Mouse (Mus musculus) liver, embryonic 12.5 days (tissue): ENCODE measurements at regions not wholly inside any gene's neighbourhood (a gene's known extent, or its start where the extent isn't known, plus 50 kb on each side); places are given as distances from the start of the nearest gene placed in this dataset.

Source experiments
- ATAC-seq: fragments of 200-750 bp; cut with Nextera tagmentation; 2 replicates; pipeline ENCODE4 v1.8.0; 2017; ENCODE audit warnings: moderate number of reproducible peaks, mild to moderate bottlenecking, moderate library complexity
- H3K27ac ChIP-seq: fragments of 300-500 bp; sonication (generic); 2 replicates; pipeline ENCODE4 v1.5.1; 2016; ENCODE audit warnings: mild to moderate bottlenecking
- H3K27me3 ChIP-seq: fragments of 300-500 bp; sonication (generic); replicated peaks from 2 replicates; pipeline ENCODE4 v1.6.1; 2016; ENCODE audit warnings: mild to moderate bottlenecking, moderate library complexity
- H3K36me3 ChIP-seq: fragments of 300-500 bp; sonication (generic); 2 replicates; pipeline ENCODE4 v1.6.1; 2016; ENCODE audit warnings: mild to moderate bottlenecking, moderate library complexity
- H3K4me1 ChIP-seq: fragments of 300-500 bp; sonication (generic); 2 replicates; pipeline ENCODE4 v1.6.1; 2016
- H3K4me2 ChIP-seq: fragments of 300-500 bp; sonication (generic); 2 replicates; pipeline ENCODE4 v1.6.1; 2016; ENCODE audit warnings: mild to moderate bottlenecking, moderate library complexity
- H3K4me3 ChIP-seq: fragments of 300-500 bp; sonication (generic); 2 replicates; pipeline ENCODE4 v1.5.1; 2016; ENCODE audit warnings: mild to moderate bottlenecking, moderate library complexity
- H3K9ac ChIP-seq: fragments of 300-500 bp; sonication (generic); 2 replicates; pipeline ENCODE4 v1.6.1; 2016; ENCODE audit warnings: mild to moderate bottlenecking, moderate library complexity
- H3K9me3 ChIP-seq: fragments of 300-500 bp; sonication (generic); replicated peaks from 2 replicates; pipeline ENCODE4 v1.6.1; 2016; ENCODE audit warnings: mild to moderate bottlenecking, moderate library complexity
- whole genome bisulfite sequencing: fragments of 180-500 bp; shearing (Covaris S2); methylation state at CpG from one replicate; pipeline ENCODE4 v1.1.7; 2016; ENCODE audit not compliant: insufficient replicate concordance; 5-methylcytosine and 5-hydroxymethylcytosine counted together

- H3K9ac ChIP-seq: no peak overlapping the region
- no peaks in the 10 kb centered on the region for H3K27me3 ChIP-seq
- WGBS: 50% methylated on average over 8 of the region's 8 CpGs
- H3K27ac ChIP-seq: no peak overlapping the region
- no peak overlapping the region for H3K4me3 ChIP-seq
- H3K36me3 ChIP-seq: no peaks in the 10 kb centered on the region
- peaks cover 9% of the 10 kb centered on the region; the same call in 1 of the 2 replicates for H3K4me1 ChIP-seq
- H3K4me2 ChIP-seq: 0 out of 2 replicates have a peak overlapping the region, but pooled peaks have one; percentile 7
- no peak for ATAC-seq
- H3K9me3 ChIP-seq: no peaks in the 10 kb centered on the region
Observed at GRCm38 (mm10) chr3:115766153-115766552, 51.3 kb upstream of the S1pr1 start.

- no peaks in the 10 kb centered on the region for H3K9me3 ChIP-seq
- WGBS: 43% methylated on average over 1 of the region's 1 CpGs
- no peak for ATAC-seq
- peaks cover 4% of the 10 kb centered on the region; the same call in 1 of the 2 replicates for H3K4me1 ChIP-seq
- no peak overlapping the region for H3K4me2 ChIP-seq
- H3K27ac ChIP-seq: no peak overlapping the region
- no peak overlapping the region for H3K9ac ChIP-seq
- no peaks in the 10 kb centered on the region for H3K27me3 ChIP-seq
- H3K4me3 ChIP-seq: no peak overlapping the region
- no peaks in the 10 kb centered on the region for H3K36me3 ChIP-seq
Observed at GRCm38 (mm10) chr3:115768290-115768689, 53.4 kb upstream of the S1pr1 start.

- H3K27me3 ChIP-seq: no peaks in the 10 kb centered on the region
- H3K4me3 ChIP-seq: no peak overlapping the region
- peak; percentile 37; the same call in 1 of the 2 replicates for ATAC-seq
- no peaks in the 10 kb centered on the region for H3K9me3 ChIP-seq
- no peaks in the 10 kb centered on the region for H3K4me1 ChIP-seq
- no peaks in the 10 kb centered on the region for H3K36me3 ChIP-seq
- H3K27ac ChIP-seq: no peak overlapping the region
- no peak overlapping the region for H3K9ac ChIP-seq
- no peak overlapping the region for H3K4me2 ChIP-seq
- WGBS: 51% methylated on average over 19 of the region's 19 CpGs
Observed at GRCm38 (mm10) chr3:115768761-115769530, 54.1 kb upstream of the S1pr1 start.

GRCm38 (mm10) chr3:115772676-115773075 is 57.8 kb upstream of the S1pr1 start:
- Histone ChIP-seq H3K27ac (no peak overlapping the region), H3K4me3 (no peak overlapping the region)
- 67% methylated on average over 5 of the region's 5 CpGs for WGBS

GRCm38 (mm10) chr3:115774321-115774720 is 59.4 kb upstream of the S1pr1 start:
- no peak overlapping the region for H3K4me3 ChIP-seq
- H3K4me2 ChIP-seq: no peak overlapping the region
- WGBS: 58% methylated on average over 8 of the region's 8 CpGs
- H3K27me3 ChIP-seq: no peaks in the 10 kb centered on the region
- H3K9me3 ChIP-seq: no peaks in the 10 kb centered on the region
- H3K4me1 ChIP-seq: no peaks in the 10 kb centered on the region
- no peak overlapping the region for H3K9ac ChIP-seq
- no peaks in the 10 kb centered on the region for H3K36me3 ChIP-seq
- no peak for ATAC-seq
- H3K27ac ChIP-seq: no peak overlapping the region

More at GRCm38 (mm10) chr3:115772676-115773075, 57.8 kb upstream of the S1pr1 start:
- Histone ChIP-seq H3K27me3 (no peaks in the 10 kb centered on the region), H3K36me3 (no peaks in the 10 kb centered on the region), H3K9me3 (no peaks in the 10 kb centered on the region), H3K4me2 (no peak overlapping the region), H3K4me1 (no peaks in the 10 kb centered on the region), H3K9ac (no peak overlapping the region)
- ATAC-seq: no peak

- 68% methylated on average over 4 of the region's 4 CpGs for WGBS
- Histone ChIP-seq H3K9me3 (no peaks in the 10 kb centered on the region), H3K4me2 (no peak overlapping the region), H3K27me3 (no peaks in the 10 kb centered on the region), H3K9ac (no peak overlapping the region), H3K36me3 (no peaks in the 10 kb centered on the region), H3K4me1 (no peaks in the 10 kb centered on the region), H3K27ac (no peak overlapping the region), H3K4me3 (no peak overlapping the region)
- ATAC-seq: no peak
Observed at GRCm38 (mm10) chr3:115774723-115775122, 59.9 kb upstream of the S1pr1 start.

GRCm38 (mm10) chr3:115779144-115779890 is 64.4 kb upstream of the S1pr1 start:
- Histone ChIP-seq H3K4me1 (no peaks in the 10 kb centered on the region), H3K27me3 (no peaks in the 10 kb centered on the region), H3K4me3 (no peak overlapping the region), H3K4me2 (no peak overlapping the region), H3K9ac (no peak overlapping the region), H3K36me3 (no peaks in the 10 kb centered on the region), H3K27ac (no peak overlapping the region), H3K9me3 (no peaks in the 10 kb centered on the region)
- WGBS: 80% methylated on average over 10 of the region's 10 CpGs
- no peak for ATAC-seq

- Histone ChIP-seq H3K27me3 (no peaks in the 10 kb centered on the region), H3K4me2 (no peak overlapping the region), H3K27ac (no peak overlapping the region), H3K4me1 (no peaks in the 10 kb centered on the region), H3K36me3 (no peaks in the 10 kb centered on the region), H3K4me3 (no peak overlapping the region), H3K9ac (no peak overlapping the region), H3K9me3 (no peaks in the 10 kb centered on the region)
- no peak for ATAC-seq
- 71% methylated on average over 5 of the region's 5 CpGs for WGBS
Observed at GRCm38 (mm10) chr3:115779906-115780305, 65.0 kb upstream of the S1pr1 start.

- Histone ChIP-seq H3K9me3 (no peaks in the 10 kb centered on the region), H3K27ac (no peak overlapping the region)
Observed at GRCm38 (mm10) chr3:115782726-115783125, 67.9 kb upstream of the S1pr1 start.

GRCm38 (mm10) chr3:115787360-115787759 is 72.5 kb upstream of the S1pr1 start:
- H3K9me3 ChIP-seq: no peaks in the 10 kb centered on the region
- peaks cover 2% of the 10 kb centered on the region for H3K4me1 ChIP-seq
- ATAC-seq: no peak
- no peak overlapping the region for H3K4me3 ChIP-seq
- H3K27me3 ChIP-seq: no peaks in the 10 kb centered on the region
- 70% methylated on average over 1 of the region's 1 CpGs for WGBS
- no peak overlapping the region for H3K27ac ChIP-seq
- H3K9ac ChIP-seq: no peak overlapping the region
- H3K4me2 ChIP-seq: no peak overlapping the region
- H3K36me3 ChIP-seq: no peaks in the 10 kb centered on the region

More at GRCm38 (mm10) chr3:115782726-115783125, 67.9 kb upstream of the S1pr1 start:
- Histone ChIP-seq H3K27me3 (no peaks in the 10 kb centered on the region), H3K36me3 (no peaks in the 10 kb centered on the region), H3K9ac (no peak overlapping the region), H3K4me2 (no peak overlapping the region), H3K4me1 (no peaks in the 10 kb centered on the region), H3K4me3 (no peak overlapping the region)
- ATAC-seq: no peak

- ATAC-seq: no peak
- Histone ChIP-seq H3K4me2 (no peak overlapping the region), H3K27ac (no peak overlapping the region), H3K4me3 (no peak overlapping the region), H3K36me3 (no peaks in the 10 kb centered on the region), H3K4me1 (peaks cover 14% of the 10 kb centered on the region), H3K9ac (no peak overlapping the region), H3K9me3 (no peaks in the 10 kb centered on the region), H3K27me3 (no peaks in the 10 kb centered on the region)
- WGBS: 78% methylated on average over 3 of the region's 3 CpGs
Observed at GRCm38 (mm10) chr3:115788525-115788924, 73.7 kb upstream of the S1pr1 start.

GRCm38 (mm10) chr3:115789063-115789462 is 74.2 kb upstream of the S1pr1 start:
- no peak overlapping the region for H3K27ac ChIP-seq
- H3K27me3 ChIP-seq: no peaks in the 10 kb centered on the region
- peaks cover 19% of the 10 kb centered on the region for H3K4me1 ChIP-seq
- WGBS: 48% methylated on average over 6 of the region's 6 CpGs
- no peaks in the 10 kb centered on the region for H3K9me3 ChIP-seq
- H3K36me3 ChIP-seq: no peaks in the 10 kb centered on the region
- no peak overlapping the region for H3K9ac ChIP-seq
- H3K4me3 ChIP-seq: no peak overlapping the region
- H3K4me2 ChIP-seq: no peak overlapping the region
- ATAC-seq: no peak
